Mouse (Mus musculus) urinary bladder, postnatal 4 days (tissue): ENCODE results near the gene Pgr.
A peak's percentile ranks its signal among the peaks of the same experiment; 100 is the strongest.

ENCODE experiments used
- DNase-seq, 2 experiments: peaks; one replicate each; pipeline ENCODE4 v3.0.0; 2021 to 2022; ENCODE audit warnings: low spot score in 2 of 2

The Pgr gene

DNA sequence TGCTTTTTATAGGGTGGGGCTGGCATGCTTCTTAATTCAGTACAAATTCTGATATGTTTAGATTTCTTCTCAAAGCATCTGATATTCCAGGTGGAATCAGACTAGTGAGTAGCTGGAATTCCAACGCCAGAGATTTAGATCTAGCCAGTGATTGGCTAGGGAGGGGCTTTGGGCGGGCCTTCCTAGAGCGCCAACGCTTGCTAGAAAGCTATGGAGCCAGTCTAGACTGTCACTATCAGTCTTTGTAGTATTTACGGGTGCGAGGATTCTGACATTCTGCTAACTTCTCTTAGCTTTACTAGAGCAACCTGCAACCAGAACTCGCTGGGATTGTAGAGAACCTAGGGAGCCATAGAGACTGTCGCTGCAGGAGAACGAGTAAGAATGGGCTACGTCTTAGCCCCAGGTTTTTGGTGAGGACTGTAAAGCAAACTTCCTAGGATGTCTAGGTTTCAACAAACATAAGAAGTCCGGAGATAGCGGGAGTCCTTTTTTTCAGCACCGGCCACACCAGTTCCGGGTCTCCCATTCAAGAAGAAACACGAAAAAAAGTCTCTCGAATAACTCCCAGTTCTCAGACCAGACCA lies at the start of gene Pgr:
Gene Pgr, plus strand, starts transcription at position 218 of the 587 bp plus-strand sequence.
- no peak for DNase-seq

- DNase-seq = no peak
These were observed 42.2 kb upstream of the Pgr start for GRCm38 (mm10) chr9:8857455-8857854.

- DNase-seq = no peak
These were observed 31.1 kb upstream of the Pgr start for GRCm38 (mm10) chr9:8868511-8868910.

DNA sequence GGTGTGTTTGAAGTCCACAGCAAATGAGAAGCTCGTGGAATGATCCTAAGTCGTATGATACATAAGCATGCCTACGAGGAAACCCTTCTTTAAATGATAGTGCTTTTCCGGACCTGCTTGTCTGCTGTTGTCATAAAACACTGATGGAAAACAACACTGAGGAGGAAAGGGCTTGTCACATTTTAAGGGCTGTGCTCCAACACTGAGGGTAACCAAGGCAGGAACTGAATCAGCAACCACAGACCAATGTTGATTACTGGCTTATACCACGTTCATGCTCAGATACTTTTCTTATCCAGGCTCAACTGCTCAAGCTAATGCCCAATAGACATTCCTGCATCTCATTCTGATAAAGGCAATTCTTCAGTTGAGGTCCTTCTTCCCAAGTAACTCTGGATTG lies 4.4 kb upstream of the Pgr start:
- no peak for DNase-seq

DNA sequence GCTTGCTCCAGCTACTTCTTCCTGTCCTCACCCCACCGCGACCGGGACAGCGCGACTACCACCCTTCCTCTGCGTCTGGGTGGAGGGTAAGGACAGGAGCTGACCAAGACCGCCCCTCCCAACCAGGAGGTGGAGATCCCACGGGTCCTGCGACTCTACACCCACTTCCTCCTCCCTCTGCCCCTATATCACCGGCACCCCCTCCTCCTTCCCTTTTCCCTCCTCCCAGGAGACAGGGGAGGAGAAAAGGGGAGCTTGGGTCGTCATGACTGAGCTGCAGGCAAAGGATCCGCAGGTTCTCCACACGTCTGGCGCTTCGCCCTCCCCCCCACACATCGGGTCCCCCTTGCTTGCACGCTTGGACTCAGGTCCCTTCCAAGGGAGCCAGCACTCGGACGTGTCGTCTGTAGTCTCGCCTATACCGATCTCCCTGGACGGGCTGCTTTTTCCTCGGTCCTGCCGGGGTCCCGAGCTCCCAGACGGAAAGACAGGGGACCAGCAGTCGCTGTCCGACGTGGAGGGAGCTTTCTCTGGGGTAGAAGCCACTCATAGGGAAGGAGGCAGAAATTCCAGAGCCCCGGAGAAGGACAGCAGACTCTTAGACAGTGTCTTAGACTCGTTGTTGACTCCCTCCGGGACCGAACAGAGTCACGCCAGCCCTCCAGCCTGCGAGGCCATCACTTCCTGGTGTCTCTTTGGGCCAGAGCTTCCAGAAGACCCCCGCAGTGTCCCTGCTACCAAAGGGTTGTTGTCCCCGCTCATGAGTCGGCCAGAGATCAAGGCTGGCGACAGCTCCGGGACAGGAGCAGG lies 775 bp downstream of the Pgr start:
- peak; percentile 17 to 65 for DNase-seq

DNA sequence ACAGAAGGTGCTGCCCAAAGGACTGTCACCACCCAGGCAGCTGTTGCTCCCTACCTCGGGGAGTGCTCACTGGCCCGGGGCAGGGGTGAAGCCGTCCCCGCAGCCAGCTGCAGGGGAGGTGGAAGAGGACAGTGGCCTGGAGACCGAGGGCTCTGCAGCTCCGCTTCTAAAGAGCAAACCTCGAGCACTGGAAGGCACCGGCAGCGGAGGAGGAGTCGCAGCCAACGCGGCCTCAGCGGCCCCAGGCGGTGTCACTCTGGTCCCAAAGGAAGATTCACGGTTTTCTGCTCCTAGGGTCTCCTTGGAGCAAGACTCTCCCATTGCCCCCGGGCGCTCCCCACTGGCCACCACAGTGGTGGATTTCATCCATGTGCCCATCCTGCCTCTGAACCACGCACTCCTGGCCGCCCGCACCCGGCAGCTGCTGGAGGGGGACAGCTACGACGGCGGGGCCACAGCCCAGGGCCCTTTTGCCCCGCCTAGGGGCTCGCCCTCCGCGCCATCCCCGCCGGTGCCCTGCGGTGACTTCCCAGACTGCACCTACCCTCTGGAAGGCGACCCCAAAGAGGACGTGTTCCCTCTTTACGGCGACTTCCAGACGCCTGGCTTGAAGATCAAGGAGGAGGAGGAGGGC lies 1.5 kb downstream of the Pgr start:
- DNase-seq = peak; percentile 17 to 59

DNA sequence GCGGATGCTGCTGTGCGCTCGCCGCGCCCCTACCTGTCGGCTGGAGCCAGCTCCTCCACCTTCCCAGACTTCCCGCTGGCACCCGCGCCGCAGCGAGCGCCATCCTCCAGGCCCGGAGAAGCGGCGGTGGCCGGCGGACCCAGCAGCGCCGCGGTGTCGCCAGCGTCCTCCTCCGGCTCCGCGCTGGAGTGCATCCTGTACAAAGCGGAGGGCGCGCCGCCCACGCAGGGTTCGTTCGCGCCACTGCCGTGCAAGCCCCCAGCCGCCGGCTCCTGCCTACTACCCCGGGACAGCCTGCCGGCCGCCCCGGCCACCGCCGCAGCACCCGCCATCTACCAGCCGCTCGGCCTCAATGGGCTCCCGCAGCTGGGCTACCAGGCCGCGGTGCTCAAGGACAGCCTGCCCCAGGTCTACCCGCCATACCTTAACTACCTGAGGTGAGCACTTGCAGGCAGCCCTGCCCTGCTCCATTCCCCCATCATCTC lies 2.1 kb downstream of the Pgr start:
- peak; percentile 18 to 61 for DNase-seq

- DNase-seq = no peak
These were observed 2.6 kb downstream of the Pgr start for GRCm38 (mm10) chr9:8902277-8902676.

DNA sequence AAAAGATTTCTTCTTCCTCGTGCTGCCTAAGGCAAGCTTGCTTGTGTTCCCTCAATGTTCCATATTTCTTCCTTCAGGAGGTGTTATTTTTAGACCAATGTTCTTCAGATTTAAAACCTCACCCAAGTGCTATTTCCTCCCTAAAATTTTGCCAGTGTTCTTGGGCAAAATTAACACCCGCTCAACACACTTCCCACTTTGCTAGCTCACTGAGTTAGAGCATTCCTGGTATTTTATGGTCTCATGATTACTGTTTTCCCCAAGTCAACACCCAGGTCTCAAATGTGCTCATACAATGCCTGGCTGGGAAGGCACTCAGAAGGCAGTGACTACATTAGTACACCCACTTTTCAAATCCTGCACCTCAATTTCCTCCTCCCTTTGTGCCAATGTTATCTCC lies 27.9 kb downstream of the Pgr start:
- no peak for DNase-seq

GRCm38 (mm10) chr9:8937753-8938152 lies 38.1 kb downstream of the Pgr start:
- DNase-seq = no peak

DNA sequence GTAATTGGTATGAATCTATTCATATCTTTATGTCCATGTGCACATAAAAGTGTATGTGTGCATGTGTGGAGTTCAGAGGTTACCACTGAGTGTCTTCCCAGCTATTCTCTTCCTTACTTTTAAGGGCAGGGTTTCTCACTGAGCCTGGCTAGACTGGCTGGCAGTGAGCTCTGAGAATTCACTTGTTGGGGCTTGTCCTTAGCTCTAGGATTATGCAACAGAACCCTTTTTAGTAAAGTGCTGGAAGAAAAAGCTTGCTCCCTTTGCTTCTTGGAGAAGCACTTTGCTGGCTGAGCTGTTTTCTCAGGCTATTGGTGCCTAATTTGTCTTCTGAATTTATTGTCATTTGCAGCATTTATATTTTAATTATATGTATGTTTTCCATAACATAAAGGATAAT lies 53.7 kb downstream of the Pgr start:
- no peak for DNase-seq

DNA sequence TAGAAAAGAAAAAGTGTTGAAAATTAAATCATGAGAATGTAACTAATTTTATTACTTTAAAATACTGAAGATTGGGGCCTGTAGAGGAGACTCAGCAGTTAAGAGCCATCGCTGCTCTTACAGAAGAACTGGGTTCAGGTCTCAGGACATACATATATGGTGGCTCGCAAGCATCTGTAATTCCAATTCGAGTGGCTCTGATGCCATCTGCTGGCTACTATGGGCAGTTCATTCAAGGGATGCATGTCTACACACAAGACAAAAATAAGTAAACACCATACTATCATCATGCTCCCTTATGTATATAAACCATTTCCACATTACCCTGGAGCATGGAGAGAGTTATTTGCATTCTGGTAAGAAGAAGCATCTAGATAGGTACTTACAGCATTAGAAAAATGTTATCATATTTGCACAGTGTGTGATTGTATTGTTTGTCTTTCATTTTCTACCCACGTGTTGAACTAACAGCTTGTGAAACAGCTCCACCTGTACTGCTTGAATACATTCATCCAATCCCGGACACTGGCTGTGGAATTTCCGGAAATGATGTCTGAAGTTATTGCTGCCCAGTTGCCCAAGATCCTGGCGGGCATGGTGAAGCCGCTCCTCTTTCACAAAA lies 65.0 kb downstream of the Pgr start:
- DNase-seq = no peak

DNA sequence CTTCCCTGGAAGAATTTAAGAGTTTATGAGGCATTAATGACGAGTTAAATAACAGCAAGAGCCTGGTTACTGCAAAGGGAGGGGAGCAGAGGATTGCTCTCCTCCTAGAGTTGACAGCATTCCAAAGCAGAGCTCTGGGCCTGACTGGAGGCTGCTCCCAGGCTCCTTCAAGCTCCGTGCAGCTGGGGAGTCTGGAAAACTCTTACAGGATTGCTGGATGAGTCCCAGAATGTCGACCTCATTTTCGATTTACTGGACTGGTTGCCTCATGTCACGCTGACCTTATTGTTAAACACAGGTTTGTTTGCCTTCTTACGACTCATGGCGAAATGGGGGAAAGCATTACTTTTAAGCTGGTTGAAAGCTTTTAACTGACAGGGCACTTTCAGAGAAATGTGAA lies 70.6 kb downstream of the Pgr start:
- peak; percentile 21 to 59 for DNase-seq

DNA sequence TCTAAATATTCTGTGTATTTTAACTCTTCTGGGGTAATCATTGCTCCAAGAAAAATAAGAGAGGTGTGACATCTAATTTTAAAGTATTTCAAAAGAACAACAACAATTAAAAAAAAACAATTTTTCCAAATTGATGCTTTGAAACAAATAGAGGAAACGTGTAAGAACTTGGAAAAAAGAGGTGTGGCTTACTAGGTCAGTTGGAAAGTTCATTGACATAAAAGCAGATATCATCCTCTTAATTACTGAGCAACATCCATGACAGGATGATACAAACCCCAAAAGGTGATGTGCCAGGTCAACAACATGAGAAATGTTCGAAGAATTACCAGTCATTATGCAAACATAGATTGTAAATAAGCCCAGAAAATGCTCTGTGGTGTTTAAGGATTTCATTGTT lies 71.9 kb downstream of the Pgr start, which contains the start of gene Gm16485:
Gene Gm16485, plus strand, starts transcription at position 301 of the 400 bp plus-strand sequence.
- DNase-seq = no peak

DNA sequence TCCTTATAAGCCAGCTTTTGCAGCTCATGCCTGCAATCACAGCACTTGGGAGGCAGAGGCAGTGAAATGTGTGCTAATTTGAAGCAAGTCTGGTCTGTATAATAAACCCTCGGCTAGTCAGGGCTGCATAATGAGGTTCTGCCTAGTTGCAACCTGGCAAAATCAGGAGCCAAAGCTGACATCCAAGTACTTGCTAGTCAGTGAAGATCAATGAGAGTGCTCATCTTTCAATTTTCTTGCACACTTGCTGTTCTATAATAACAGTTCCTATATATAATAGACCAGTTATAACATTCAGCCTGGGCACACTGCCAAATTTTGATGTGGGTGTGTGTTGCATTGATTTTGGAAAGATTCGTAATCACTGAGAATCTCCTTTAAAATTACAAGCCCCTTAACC lies 78.1 kb downstream of the Pgr start:
- no peak for DNase-seq

GRCm38 (mm10) chr9:8982315-8982714 lies 82.7 kb downstream of the Pgr start:
- no peak for DNase-seq

- no peak for DNase-seq
These were observed 96.9 kb downstream of the Pgr start for GRCm38 (mm10) chr9:8996494-8996893.

DNA sequence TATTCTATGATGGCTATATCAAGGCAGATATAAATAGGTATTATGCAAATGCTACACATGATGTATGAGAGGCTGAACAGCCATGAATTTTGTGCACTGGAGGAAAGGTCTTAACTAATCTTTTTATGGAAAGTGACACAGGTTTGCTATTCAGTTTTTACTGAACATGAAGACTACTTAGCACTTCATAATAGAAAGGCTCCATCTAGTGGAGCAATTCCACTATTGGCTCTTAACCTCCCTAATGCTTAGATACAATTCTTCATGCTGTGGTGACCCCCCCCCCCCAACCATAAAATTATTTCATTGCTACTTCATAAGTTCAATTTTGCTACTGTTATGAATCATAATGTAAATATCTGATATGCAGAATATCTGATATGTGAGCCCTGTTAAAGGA lies 101.5 kb downstream of the Pgr start:
- no peak for DNase-seq

GRCm38 (mm10) chr9:9015108-9015507 lies 115.5 kb downstream of the Pgr start:
- DNase-seq = no peak
